Mouse (Mus musculus) gastrocnemius, adult 8-10 months (tissue): Measurements from ENCODE around the gene Ttc41. TPM values are rescaled to one million over a fixed set of nuclear protein-coding genes. Genes with fewer than 3 reads are reported as not detected.
A peak's percentile ranks its signal among the peaks of the same experiment; 100 is the strongest.

ENCODE experiments used
- DNase-seq, 2 experiments: peaks; one replicate each; pipeline ENCODE4 v3.0.0; 2022; ENCODE audit warnings: low spot score in 2 of 2
- microRNA-seq: library from miRNA; unstranded; fragments of <30 nt; microRNA quantifications from one replicate; pipeline ENCODE4 v1.2.0, GENCODE M21; 2022
- total RNA-seq, 4 experiments: library from RNA; stranded (reverse); gene quantifications; 2 replicates each; pipeline ENCODE4 v1.2.4; 2022

The Ttc41 gene
- total RNA-seq, 4 experiments from 2014 or later, result 2.2 to 2.6 (median 2.3) TPM

DNA sequence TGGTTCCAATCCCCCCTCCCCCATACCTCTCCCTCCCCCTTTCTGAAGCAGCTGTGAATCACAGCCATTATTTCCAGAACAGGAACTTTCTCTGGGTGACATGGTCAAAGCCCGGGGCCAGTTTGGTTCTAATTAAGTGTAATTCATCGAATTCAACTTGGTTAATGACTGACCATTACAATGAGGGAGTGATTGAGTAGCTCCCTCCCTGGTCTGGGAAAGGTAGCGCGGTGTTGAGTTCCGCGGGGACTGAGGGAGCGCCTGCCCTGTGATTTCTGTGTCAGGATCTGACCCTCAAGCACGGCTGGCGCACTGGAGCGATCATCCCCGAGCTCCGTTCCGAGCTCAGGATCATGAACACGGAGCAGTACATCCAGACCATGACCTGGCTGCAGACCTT is 119.3 kb downstream of the Ttc41 start:
- no peak for DNase-seq

DNA sequence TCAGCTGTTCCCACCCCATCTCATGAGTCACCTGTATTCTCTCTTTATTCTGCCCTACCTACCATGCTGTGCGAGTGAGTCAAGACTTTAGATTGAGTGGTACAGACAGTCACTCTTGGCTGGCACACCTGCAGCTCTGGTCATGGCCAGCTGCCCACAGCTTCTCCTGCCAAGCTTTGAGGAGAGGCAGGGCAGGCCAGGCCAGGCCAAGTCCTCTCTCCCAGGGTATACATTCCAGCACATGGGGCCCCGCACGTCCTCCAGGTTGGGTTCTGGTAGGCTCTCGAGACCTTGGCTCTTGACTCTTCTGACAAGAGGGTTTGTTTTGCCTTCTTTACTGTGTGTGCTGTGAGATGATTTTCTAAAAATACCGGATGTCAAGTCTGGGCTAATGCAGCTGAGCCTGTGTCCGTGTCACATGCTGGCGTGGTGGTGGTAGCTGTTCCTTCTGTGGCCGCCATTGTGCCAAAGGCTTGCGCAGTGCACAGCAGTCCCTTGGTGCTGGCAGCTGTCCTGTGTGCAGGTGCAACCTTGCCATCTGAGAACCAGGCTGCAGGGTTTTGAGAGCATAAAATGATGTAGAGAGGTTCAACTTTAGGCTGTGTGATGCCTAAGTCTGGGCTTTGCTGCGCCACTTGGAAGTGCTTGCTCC is 120.4 kb downstream of the Ttc41 start:
- peak; percentile 65 to 81 for DNase-seq

Small RNA genes lying within 50 kb of the gene (microRNA-seq; reads per million reads assigned to microRNA genes)
- gene Gm25745, result not detected

Other genes with a start within 250 kb of the Ttc41 start
- under 1 TPM; 0.10 to 0.90 (median 0.57) TPM for gene Syn3, start 206.9 kb upstream of the Ttc41 start, total RNA-seq
- gene Hsp90b1, start 302 bp upstream of the Ttc41 start, total RNA-seq, result 100 to 1,000 TPM in 3 of 4 experiments, 10 to 100 TPM in 1; 97.1 to 109 (median 103) TPM
- 10 to 100 TPM; 20.1 to 25.2 (median 21.3) TPM for gene Gm49358, start 58.2 kb downstream of the Ttc41 start, total RNA-seq
- gene Nt5dc3, start 73.2 kb downstream of the Ttc41 start, total RNA-seq, result 10 to 100 TPM; 57.7 to 72.7 (median 64.9) TPM